Mouse (Mus musculus) gastrocnemius, postnatal 4 days (tissue): ENCODE data around the gene Chn1. TPM values are rescaled to one million over a fixed set of nuclear protein-coding genes. Genes with fewer than 3 reads are reported as not detected.

Experiments used
- DNase-seq, 2 experiments: peaks; one replicate each; pipeline ENCODE4 v3.0.0; 2021 to 2022; ENCODE audit warnings: low spot score in 2 of 2, mixed read lengths in 2 of 2
- total RNA-seq, 2 experiments: library from RNA; stranded (reverse); gene quantifications; 2 replicates each; pipeline ENCODE4 v1.2.3; 2021

Chn1 gene
- total RNA-seq, 2 experiments from 2014 or later = 23.3 to 25.6 TPM

DNA sequence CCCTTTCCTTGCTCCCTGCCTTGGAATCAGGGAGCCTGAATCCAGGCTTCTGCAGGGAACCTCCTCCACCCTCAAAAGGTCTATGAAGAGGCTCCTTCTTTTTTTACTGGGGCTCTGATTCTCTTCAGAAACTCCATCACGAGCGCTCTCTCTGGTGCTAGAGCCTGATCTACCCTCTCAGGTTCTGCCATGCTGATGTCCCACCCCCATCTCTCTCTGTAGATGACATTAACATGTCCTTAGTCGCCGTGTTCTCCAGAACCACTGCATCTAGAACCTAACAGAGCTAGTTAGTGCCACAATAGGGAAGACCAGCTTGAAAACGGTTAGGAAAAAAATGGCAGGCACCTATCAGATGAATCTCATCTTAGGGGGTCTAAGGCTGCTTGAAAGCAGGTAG, 178.8 kb downstream of the Chn1 start:
- no peak for DNase-seq

DNA sequence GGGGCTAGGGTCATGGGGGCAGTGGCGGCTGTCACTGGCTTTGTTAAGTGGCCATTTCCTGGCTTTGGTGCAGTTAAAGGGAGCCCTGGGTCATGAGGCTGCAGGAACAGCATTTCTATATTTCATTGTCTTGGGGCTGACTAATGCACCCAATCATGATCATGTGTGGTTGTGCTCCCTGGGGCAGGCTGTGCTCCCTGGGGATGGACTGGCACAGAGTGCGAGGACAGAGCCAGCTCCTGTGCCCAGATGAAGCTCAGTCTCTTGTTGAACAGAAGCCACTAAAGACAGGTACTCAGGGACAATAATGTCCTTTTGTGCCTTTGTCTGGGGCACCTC, 182.1 kb downstream of the Chn1 start:
- DNase-seq = no peak

DNA sequence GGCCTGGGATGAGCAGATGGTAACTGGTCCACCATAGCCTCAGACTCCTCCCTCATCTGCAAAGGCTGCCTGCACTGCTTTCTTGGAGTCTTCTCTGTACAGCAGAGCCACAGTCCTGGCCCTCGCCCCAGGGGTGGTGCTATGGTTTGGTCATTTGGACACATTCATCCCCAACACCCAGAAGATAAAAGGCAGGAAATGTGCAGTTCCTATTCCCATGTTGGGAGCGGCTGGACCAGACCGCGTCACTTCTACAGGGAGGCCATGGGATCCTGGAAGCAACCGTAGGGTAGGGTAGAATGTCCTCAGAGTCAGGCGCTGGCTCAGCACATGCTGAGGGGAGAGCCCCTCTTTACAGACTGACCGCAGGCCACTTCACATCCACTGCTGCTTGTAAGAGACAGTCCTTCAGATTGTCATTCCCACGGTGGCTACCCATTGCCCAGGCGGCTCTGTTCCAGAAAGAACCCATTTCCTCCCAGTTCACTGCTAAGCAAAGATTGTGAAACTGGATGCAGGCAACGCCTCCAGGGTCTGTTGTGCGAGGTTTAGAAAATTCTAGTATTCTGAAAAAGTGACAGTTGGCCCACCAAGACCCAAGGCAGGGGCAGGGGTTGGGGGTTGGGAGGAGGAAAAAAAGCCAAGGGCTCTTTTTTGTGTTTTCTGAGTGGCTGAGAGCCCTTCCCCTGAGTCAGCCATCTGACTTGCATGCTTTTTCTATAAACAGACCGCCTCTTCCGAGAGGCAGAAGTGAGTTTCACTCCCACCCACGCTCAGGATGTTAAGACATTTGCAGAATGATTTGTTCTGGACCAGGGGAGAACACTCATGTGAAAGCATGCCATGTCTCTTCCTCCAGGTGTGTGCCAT, 182.7 kb downstream of the Chn1 start:
- peak in 1 of 2 experiments; percentile 34 for DNase-seq

DNA sequence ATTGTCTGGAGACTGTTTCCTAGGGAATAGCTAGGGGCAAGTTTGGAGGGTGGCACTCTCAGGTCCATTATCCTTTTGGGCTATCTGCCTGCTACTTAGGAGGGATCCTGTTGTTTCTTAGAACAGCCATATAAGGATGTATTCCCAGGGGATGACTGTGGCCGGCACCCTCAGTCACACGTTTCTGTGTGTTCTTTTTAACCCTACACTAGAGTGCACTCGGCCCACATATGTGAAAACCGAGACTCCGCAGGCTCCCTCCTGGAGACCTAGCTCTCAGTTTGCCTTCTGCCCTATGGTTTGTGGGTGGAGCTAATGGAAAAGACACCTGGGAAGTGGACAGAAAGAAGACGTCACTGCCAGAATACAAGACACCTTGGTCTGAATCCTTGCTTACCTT, 183.9 kb downstream of the Chn1 start:
- DNase-seq = no peak

DNA sequence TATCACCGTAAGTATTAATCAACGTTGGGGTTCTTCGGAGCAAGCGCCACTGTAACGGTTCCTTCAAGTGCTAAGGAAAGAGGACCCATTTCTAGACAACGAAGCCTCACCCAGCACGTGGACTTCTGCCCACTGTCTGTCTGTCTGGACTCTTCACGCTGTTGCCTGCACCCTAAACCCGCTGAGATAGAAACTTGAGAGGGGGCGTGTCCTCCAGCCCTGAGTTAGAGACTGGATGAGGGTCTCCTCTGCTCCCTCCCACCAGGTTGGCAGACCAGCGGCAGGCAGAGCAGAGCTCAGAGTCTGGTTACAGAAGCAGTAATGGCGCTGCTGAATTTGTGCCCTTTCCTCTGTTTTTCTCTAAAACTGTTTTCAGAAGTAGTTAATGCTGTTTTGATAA, 185.0 kb downstream of the Chn1 start:
- no peak for DNase-seq

- DNase-seq = no peak
Measured at GRCm38 (mm10) chr2:73588951-73589350, 186.2 kb downstream of the Chn1 start.

DNA sequence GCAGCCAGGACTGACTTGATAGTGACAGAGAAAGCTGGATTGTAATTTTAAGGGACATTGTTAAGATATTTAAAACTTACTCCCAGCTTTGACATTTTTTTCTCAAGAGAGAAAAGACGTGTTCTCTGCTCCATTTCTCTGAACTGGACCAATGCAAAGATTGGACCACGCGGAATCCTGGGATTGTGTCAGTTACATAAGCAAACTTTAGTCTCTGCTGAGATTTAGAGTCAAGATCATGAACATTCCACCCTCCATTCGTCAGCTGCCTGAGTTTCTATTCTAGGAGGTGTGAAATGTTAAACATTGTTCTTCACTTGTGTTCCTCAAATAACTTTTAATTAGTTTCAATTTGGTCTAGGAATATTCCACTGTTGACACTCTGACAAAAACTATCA, 188.0 kb downstream of the Chn1 start:
- DNase-seq = no peak

- no peak for DNase-seq
Measured at GRCm38 (mm10) chr2:73586392-73587108, 188.6 kb downstream of the Chn1 start.

- no peak for DNase-seq
Measured at GRCm38 (mm10) chr2:73585347-73585831, 189.8 kb downstream of the Chn1 start.

GRCm38 (mm10) chr2:73584645-73585346, 190.3 kb downstream of the Chn1 start:
- DNase-seq = peak; percentile 52 to 83

DNA sequence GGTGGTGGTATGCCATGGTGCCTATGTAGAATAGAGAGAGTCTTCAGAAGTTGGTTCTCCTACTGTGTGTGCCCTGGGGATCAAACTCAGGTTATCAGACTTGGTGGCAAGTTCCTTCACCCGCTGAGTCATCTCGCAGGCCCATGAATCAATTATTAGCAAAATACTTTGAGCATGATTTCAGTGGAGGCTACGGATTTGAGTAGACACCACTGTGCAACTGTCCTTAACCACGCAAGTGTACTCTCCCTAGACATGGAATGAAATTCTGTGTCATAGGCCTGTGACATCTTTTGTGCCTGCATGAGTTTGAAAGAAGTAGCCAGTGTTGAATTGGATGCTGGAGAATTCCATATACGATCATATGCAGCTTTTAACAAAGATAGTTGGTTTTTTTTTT, 194.4 kb downstream of the Chn1 start:
- DNase-seq = no peak

- no peak for DNase-seq
Measured at GRCm38 (mm10) chr2:73580166-73580565, 195.0 kb downstream of the Chn1 start, which contains the start of gene Chrna1. Chrna1 (minus strand) TSS chr2:73580338.

DNA sequence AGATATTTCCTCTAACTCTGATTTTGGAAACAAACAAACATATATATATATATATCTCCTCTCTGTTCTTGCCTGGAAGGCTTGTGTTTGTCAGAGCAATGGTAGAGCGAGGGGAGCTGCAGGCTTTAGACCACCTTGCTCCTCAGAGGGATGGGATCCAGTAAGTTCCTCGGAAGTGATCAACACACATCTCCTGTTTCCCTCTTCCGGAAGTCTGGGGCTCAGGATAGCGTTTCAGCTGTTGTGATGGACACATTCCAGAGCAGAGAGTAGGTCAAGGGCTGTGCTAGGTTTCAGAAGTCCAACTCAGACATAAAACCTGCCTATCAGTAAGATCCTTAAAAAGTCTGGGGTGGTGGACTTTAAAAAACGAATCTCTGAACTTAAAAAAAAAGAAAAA, 196.0 kb downstream of the Chn1 start:
- no peak for DNase-seq

DNA sequence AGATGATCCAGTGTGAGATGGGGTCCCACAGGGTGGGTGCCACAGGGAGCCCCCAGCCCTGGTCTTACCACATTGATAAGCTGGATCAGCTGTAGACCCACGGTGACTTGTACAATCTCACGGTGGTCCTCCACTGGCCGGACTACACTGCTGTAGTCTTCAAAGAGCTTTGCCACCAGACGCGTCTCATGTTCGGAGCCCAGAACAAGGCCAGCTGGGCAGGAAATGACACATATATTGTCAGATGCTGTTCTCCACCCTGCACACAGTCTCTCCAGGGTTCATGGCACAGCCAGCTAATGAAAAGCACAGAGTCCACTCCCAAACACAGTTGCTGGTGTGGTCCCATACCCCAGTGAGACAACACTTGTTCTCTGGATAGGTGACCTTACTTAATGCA, 200.7 kb downstream of the Chn1 start:
- no peak for DNase-seq

DNA sequence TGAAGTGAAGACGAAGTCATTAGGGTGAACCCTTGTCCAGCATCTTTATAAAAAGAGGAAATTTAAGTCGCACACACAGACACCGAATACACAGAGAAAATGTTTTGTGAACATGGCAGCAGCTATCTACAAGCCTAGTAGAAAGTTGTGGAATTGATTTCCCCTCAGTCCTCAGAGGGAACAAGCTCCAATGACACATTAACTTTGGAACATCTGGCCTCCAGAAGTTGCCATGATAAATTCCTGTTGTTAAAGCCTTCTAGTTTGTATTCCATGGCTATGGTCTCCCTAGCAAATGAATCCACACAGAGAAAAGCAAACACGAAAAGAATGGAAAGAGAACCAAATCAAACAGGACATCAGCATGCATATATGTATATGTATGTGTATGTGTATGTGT, 201.6 kb downstream of the Chn1 start:
- DNase-seq = no peak

- peak; percentile 48 to 78 for DNase-seq
Measured at GRCm38 (mm10) chr2:73572539-73573372, 202.4 kb downstream of the Chn1 start.

GRCm38 (mm10) chr2:73571901-73572300, 203.2 kb downstream of the Chn1 start:
- DNase-seq = no peak

- DNase-seq = no peak
Measured at GRCm38 (mm10) chr2:73571304-73571703, 203.8 kb downstream of the Chn1 start.

GRCm38 (mm10) chr2:73566989-73567605, 208.0 kb downstream of the Chn1 start:
- DNase-seq = peak in 1 of 2 experiments; percentile 58

- DNase-seq = no peak
Measured at GRCm38 (mm10) chr2:73566162-73566561, 209.0 kb downstream of the Chn1 start.
